Mouse (Mus musculus): ENCODE results near the gene Trappc4.

DNA sequence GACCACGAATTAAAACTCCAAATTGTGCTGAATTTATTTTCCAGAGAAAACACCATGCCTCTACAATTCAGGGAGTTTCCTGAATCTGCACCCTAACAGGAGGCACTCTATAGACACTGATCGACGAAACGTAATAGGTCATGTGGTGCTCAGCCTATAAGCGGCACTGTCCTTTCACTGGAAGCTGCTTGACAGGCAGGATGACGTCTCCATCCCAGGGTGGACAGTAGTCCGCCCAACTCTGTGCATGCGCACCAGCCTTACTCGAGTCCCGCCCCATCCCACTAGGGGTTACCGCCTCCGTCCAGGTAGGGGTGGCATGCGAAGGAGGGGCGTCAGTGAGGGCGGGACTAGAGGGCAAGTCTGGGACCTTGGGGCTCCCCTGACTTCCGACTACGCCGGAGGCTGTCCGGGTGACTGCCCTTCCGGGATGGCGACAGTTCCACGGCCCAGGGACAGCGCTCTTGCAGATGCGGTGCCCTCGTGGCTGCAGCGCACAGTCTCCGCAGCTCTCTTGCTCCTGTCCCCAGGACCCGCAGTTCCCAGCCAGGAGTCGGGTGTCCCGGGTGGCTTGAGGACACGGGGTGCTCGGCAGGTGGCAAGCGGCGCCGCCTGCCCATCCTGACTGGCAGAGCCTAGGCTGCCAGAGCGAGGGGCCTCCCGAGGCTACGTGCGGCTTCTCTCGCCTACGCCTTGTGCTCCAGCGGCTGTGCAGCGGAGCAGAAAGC is 10.6 kb downstream of the Trappc4 start, which contains the start of gene Slc37a4:
- TF ChIP-seq POLR2A (IDR thresholded peaks at IDR 0.05; ENCODE audit: extremely low read depth, insufficient read depth, low read length) (peak; percentile 62), CTCF (IDR thresholded peaks at IDR 0.05; ENCODE audit: extremely low read depth, insufficient read depth, low read length) (no peak)

Measured in cortical plate, adult 2 months (tissue).